Mouse (Mus musculus) cerebellum, postnatal 25 days (tissue): ENCODE data around the gene Dppa5a.
"Not testable (repeated sequence)": the region's sequence is repeated elsewhere in the genome, so short reads cannot be mapped to it uniquely, and the experiment has no call there.

Experiments used
- DNase-seq, 2 experiments: peaks; one replicate each; pipeline ENCODE4 v3.0.0; 2021; ENCODE audit warnings: mixed read lengths in 2 of 2

Dppa5a gene

DNA sequence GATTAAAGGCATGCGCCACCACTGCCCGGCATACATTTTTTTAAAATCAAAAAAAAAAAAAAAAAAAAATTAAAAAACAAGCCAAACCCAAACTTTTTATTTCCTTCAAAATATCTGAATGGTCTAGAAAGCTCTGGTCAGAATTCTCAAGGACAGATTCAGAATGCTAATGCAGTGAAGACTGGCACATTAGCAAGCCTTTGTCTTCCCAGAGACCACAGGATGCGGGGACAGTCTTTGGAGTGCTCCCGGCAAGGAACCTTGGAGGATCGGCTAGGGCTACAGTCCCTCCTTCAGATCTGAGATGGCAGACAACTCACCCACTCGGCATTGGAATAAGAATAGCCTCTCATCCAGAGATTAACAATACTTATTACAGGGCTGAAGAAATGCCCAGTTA lies 3.3 kb downstream of the Dppa5a start:
- DNase-seq: no peak

DNA sequence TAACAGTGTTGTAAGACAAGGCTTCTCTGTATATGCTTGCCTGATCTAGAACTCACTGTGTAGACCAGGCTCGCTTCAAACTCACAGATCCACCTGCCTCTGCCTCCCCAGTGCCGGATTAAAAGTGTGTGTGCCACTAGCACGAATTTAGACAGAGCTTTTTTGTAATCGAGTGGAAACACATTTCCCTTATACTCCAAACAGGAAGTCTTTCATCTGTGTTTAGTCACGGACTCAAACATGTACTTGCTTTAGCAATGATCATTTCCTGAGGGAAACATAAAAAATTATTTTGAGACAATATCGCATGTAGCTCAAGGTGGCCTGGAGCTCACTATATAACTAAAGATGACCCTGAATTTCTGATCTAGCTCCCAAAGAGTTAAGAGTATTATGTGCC lies 4.6 kb downstream of the Dppa5a start:
- DNase-seq: no peak

DNA sequence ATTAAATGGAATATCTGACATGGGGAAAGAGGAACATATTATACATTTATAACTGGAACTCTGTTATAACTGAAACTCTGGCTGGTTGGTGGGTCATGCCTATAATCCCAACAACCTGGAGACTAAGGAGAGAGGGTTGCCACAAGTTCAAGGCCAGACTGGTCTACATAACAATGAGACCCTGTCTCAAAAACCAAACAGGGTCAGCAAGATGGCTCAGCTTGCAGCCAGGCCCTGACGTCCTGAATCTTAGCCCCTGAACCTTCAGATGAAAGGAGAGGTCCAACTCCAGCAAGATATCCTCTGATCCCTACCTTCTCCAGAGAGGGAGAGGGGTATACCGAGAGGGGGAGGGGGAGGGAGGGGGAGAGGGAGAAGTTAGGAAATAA lies 7.5 kb downstream of the Dppa5a start:
- DNase-seq: no peak

DNA sequence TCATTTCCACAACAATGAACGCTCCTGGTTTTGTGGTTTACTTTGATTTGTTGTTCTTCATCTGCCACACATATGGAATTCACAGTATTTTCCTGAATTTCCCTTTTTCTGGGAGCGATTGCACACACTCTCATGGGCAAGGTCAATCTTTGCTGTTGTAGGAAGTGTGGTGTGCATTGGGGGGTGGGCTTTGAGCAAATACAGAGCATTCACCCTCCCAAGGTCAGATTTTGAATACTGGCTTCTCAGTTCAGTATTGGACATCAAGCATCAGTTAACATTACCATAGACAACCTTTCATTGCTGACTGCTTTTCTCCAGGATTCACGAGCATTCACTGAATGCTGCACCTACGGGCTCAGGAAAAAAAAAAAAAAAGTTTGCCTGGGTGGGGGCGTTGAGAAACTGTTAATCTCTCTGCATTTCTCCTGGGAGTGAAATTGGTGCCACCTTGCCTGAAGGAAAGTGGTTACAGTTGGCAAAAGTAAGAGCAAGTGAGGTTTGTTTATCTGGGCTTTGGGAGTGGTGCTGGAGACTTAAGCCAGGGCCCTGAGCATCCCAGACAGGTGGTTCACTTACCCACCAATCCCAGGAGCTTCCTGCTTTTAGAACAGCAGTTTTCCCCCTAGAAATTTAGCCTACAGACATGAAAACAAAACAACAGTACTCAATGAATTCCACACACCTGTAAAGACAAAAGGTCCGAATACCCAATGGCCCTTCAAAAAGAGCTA lies 8.1 kb downstream of the Dppa5a start:
- no peak for DNase-seq

DNA sequence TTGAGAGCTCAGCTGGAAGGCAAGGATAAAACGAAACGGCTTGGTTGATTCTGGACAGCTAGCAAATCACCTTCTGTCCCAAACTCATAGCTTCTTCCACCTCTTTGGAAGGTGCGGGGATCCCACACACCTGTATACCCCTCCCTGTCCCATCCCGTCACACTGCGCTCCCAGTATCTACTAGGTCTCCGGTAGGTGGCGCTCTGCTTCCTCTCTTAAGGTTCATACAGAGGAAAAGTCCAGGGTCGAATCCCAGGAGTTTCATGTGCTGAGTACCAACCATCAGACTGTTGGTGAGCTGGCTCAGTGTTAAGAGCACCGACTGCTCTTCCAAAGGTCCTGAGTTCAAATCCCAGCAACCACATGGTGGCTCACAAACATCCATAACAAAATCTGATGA lies 9.9 kb downstream of the Dppa5a start:
- DNase-seq: peak; percentile 47 to 77

DNA sequence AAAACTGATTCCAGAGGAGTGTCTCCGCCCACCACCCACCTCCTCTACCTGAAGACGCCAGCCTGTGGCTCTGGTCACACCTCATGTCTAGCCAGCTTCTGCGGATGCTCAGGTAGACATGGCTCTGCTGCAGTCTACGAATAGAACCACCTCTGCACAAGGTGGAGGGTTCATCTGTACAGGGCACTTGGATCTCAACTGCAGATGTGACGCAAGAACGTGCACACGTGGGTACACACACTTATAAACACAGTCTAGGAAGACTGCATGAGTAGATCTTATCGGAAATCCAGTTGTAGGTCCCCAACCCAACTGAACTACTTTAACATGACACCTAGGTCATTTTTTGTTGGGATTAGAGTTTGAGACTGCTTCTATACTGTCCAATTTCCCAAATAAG lies 12.4 kb downstream of the Dppa5a start, which contains the start of gene Gsta2:
Gsta2 (minus strand) TSS at position 178 of the 400 bp plus-strand sequence.
- DNase-seq: no peak

DNA sequence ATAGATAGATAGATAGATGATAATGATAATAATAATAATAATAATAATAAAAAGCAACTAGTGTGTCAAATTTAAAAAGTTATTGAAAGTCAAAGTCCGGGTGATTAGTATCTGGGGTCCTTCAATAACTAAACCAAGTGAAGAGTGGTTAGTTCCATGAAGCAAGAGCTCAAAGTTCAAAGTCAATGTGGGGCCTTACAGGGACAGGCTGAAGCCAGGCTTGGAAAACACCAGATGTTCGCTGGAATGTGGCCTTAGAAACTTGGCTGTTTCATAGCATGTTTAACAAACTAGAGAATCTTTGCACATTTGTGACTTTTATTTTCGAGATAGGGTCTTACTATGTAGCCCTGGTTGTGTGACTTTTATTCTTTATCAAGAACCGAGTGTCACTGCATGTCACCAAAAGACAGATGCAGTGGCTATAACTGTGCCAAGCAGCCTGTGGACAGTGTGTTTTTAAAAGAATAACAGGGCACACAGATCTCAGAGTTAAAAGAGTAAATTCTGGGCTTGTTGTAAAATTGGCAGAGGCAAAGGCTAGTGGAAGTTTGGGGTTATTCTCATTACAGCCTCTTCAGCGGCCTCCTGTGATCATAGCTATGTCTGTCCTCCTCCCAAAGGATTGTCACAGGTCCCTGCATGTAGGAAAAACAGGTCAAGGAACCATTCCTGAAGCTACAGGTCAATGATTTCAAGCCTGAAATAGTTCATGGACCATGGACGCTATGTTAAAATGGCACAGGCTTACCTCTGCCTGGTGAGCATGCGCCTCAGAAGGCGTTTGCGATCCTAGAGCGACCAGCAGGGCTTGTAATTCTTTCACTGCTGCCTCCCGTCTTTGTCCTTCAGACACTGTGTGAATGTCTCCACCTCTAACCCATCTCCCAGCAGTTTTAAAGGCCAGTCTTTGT lies 13.1 kb downstream of the Dppa5a start:
- no peak for DNase-seq

DNA sequence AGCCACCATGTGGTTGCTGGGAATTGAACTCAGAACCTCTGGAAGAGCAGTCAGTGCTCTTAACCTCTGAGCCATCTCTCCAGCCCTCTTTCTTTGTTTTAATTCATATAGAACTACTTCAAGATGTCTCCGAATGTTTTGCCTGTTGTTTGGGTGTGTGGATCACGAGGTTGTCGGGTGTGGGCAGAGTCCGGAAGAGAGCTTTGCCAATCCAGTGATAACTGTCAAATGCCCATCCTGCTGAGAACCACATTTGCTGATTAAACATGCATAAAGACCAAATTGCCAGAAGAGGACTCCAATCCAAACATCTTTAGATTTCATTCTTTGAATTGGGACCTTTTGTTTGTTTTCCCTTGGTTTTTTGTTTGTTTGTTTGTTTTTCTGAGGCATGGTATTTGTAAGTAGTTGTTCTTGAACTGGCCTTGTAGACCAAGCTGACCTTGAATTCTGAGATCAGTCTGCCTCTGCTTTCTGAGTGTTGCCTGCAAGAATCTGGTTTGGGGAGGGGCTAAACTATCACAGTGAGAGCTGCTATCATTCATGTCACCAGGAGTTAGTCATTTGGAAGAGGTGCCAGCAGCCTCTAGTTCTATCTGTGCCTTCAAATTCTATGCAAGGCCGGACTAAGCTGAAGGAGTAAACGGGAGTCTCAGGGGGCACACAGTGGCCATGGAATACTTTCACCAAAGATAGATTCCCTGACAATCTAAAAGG lies 16.3 kb downstream of the Dppa5a start:
- DNase-seq: no peak

DNA sequence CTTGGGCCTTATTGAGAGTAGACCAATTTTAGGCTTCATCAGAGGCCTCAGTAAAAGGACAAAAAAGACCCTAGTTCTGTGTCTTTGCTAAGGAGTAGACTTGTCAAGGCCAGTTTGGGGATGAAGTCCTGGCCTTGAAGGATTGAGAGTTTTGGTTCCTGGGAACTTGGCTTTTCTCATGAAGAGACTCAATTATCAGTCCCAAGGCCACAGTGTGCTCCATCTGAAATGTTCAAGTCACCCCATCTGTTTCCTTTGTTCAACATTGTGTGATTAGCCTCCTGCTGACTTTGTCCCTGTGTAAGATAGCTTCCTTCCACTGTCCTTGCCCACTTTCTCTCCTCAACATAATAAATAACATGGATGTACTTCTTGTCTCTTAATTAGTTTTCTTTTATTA lies 18.0 kb downstream of the Dppa5a start:
- DNase-seq: not testable (repeated sequence)

DNA sequence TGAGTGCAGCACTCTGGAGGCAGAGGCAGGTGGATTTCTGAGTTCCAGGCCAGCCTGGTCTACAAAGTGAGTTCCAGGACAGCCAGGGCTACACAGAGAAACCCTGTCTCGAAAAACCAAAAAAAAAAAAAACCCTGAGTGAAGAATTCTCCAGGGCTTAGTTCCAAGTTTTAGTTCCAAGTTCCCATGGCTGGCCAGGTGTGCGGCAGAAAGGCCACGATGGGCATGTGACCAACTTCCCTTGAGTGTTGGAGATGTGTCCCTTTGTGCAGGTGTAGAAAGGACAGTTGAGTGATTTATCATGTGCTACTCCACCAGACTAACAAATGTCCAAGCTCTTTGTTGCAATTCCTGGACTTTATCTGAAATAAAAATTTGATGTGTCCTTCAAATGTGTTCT lies 18.8 kb downstream of the Dppa5a start:
- DNase-seq: not testable (repeated sequence)

DNA sequence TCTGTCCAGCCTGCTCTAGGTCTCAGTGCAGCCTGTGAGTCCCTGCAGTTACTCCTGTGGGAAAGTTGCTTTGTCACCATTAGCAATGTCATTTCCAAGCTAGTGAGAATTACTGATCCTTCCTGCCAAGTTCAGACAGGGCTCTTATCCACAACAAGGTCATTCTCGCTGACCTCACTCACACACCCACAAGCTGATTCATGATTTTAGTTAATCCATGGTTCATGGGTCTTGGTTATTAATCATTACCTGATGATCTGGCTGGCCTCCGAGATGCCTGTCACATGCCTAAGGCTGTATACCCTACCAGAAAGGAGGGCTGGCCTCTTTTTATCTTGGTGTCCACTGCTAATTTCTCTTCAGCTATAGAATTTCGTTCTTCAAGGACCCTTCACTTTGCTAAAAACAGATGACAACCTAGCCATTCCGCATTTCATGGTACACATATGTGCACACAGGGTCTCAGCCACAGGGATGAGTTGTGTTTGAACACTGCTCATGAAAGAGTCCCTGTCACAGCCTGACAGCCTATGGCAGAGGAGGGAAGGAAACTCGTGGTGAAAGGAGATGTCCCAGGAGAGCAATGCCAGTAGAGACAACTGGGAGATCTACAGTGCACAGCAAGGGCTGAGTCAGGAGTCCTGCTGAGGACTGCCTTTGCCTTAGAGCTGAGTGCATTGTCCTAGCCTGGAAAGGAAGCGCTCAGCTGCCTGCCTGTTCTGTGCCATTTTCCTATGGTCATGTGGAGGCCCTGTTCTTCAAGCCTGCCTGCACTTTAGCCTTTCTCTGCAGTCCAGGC lies 19.6 kb downstream of the Dppa5a start:
- not testable (repeated sequence) for DNase-seq

DNA sequence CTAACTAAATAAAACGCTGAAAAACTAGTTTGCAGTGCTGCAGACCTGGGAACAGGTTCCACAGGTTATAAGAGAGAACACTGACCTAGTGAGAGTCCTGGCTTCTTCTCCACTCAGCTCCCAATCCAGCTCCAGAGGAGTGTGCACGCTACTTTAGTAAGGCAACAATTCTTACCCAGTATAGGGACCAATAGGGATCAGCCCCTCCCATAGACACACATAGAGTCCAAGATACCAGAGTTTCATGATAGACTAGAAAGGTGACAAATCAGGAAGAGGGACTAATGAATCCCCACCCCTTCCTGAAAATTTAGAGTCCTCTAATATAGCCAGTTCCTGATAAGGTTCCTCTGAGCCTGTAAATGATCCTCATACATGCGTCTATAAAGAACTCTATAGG lies 21.0 kb downstream of the Dppa5a start:
- no peak for DNase-seq

DNA sequence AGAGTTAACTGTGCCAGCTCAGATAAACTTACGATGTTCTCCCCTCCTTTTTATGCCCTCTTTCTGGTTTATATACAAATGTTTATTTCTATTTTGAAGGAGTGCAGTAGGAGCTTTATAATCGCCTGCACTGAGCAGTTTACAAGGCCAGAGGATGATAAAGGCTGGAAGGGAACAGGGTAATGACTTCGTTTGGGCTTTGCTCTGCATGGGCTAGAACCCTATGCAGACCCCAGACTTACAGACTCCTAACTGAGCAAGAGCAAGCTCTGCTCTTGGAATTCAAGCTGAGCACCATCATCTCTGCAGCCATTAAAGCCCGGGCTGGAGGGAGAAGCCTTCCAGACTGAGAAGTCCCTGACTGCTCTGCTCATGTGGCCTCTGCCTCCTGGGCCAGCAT lies 22.7 kb downstream of the Dppa5a start:
- not testable (repeated sequence) for DNase-seq

DNA sequence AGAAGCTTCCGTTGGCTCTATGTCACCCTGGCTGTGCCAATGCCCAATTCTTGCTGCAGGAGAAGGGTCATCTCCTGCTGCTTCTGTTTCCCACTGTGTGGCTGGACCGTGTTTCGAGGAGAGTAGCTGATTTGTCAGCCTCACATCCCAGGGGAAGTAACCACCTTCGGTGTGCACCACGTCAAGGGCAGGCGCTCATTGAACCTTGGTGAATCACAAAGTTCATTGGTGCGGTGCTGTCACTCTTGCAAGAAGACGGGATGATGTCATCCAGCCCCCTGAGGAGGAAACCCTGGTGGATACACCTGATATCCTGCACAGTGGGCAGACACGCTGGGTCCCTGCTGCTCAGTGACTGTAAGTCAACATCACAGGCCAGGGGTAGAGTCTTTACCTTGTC lies 24.9 kb downstream of the Dppa5a start:
- DNase-seq: not testable (repeated sequence)

DNA sequence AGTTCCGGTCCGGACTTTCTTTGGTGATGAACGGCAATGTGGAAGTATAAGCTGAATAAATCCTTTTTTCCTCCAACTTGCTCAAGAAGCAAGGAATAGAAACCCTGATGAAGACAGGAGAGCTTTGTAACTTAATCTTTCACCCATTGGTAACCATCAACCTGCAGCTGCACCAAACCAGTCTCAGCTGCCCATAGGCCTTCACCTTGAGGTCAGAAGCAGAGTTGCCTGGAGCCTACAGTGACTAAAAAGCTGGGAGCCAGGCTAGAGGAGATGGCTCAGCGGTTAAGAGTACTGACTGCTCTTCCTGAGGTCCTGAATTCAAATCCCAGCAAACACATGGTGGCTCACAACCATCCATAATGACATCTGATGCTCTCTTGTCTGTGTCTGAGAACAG lies 25.5 kb downstream of the Dppa5a start:
- DNase-seq: not testable (repeated sequence)

DNA sequence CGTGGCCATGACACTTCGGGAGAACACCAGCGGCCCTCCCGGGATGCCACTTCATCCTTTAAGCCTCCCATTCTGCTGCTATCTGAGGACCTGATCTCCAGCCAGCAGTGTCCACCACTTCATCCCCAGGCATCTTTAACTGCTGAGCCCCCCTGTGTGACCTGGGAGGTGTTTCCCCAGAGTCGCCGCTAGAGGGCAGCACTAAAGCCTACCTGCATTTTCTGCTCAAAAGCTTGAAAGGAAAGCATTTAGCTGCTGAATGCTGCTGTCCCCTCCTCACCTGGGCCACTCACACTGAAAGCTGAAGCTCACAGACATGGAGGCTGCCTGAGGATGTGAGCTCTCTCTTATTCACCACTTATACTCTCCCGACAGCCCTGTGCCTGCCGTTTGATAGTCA lies 27.7 kb downstream of the Dppa5a start:
- DNase-seq: peak; percentile 37 to 62

DNA sequence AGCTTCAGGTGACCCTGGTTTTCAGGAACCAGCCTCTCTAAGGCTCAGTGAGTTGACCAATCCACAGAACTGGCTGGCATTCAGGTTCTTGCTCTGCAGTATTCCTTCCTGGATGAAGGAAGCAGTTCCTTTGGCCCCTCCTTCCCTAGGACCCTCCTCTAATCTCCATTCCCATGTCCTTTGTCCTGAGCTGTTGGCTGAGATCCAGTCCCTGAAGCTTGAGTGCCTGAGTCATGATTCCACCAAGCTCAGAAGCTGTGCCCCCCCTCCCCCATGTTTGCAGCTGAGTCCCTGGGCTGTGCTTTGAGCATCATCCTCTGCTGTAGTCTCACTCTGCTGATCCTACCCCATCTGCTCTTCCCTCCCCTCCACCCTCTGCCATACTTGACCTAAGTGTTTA lies 30.9 kb downstream of the Dppa5a start:
- not testable (repeated sequence) for DNase-seq

DNA sequence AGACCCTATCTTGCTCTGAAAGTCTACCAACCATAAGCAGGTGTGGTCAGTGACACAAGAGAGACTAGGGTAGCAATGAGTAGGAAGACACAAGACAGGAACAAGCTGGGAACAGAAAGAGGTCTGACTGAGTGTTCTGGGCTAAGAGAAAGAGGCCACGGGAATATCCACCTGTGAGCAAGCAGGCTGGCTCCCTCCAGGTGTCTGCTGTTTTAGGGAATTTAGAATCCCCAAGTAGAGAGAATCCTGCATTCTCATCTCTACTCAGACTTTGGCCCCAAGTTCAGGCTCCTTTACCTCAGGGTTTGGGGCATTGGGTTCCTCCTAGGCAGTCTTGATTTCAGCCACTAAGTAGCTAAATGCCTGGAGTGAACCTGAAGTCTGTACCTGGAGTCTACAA lies 40.7 kb downstream of the Dppa5a start, which contains the start of gene Omt2b:
Omt2b (plus strand) TSS at position 301 of the 400 bp plus-strand sequence.
- DNase-seq: not testable (repeated sequence)

DNA sequence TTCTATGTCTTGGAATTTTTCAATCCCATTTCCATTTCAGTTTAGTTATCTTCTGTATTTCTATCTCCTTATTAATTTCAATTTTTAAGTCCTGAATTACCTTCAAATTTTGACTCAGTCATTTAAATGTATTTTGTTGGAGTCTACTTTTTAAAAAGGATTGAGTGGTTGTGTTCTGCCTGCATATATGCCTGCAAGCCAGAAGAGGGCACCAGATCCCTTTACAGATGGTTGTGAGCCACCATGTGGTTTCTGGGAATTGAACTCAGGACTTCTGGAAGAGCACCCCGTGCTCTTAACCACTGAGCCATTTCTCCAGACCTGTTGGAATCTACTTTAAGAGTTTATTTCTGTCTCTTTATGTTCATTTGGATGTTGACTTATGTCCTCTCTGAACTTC lies 48.5 kb downstream of the Dppa5a start:
- no peak for DNase-seq
